Mouse (Mus musculus) MEL (cell line): ENCODE results near the gene Ly6g5c. TPM values are rescaled to one million over a fixed set of nuclear protein-coding genes. Genes with fewer than 3 reads are reported as not detected.

ENCODE experiments used
- DNase-seq: peaks from one replicate; pipeline ENCODE4 v3.0.0; 2011; ENCODE audit warnings: low read depth, low spot score
- H3K27ac ChIP-seq: 2 replicates; pipeline ENCODE4 v1.5.1; 2012; ENCODE audit warnings: low read depth, mild to moderate bottlenecking, control low read depth, low read length, moderate library complexity; ENCODE audit not compliant: control insufficient read depth
- H3K27me3 ChIP-seq, 2 experiments: fragments of 150-350 bp in 1 of 2; sonication (generic) in 1 of 2; 2 replicates each; pipeline ENCODE4 v1.6.1; 2012; ENCODE audit warnings: low read length in 2 of 2, mild to moderate bottlenecking in 2 of 2, improper control_type of control experiment in 1 of 2, moderate library complexity in 1 of 2; ENCODE audit not compliant: insufficient read depth in 2 of 2, control insufficient read depth in 1 of 2
- H3K36me3 ChIP-seq, 2 experiments: 2 replicates each; pipeline ENCODE4 v1.6.1; 2012 to 2014; ENCODE audit warnings: low read length in 2 of 2, improper control_type of control experiment in 1 of 2, inconsistent platforms in 1 of 2, mild to moderate bottlenecking in 1 of 2; ENCODE audit not compliant: insufficient read depth in 2 of 2, control insufficient read depth in 1 of 2
- H3K4me1 ChIP-seq, 2 experiments: fragments of 150-350 bp in 1 of 2; sonication (generic) in 1 of 2; 2 replicates each; pipeline ENCODE4 v1.6.1; 2012; ENCODE audit warnings: low read length in 2 of 2, improper control_type of control experiment in 1 of 2, mild to moderate bottlenecking in 1 of 2; ENCODE audit not compliant: insufficient read depth in 2 of 2, control insufficient read depth in 1 of 2
- H3K4me3 ChIP-seq, 2 experiments: fragments of 150-350 bp in 1 of 2; sonication (generic) in 1 of 2; 2 replicates each; pipeline ENCODE4 v1.5.1; 2012; ENCODE audit warnings: low read depth in 2 of 2, low read length in 2 of 2, mild to moderate bottlenecking in 2 of 2, moderate library complexity in 2 of 2, control low read depth in 1 of 2, improper control_type of control experiment in 1 of 2; ENCODE audit not compliant: control insufficient read depth in 1 of 2, insufficient read depth in 1 of 2
- H3K79me2 ChIP-seq: 2 replicates; pipeline ENCODE4 v1.6.1; 2012; ENCODE audit warnings: mild to moderate bottlenecking, low read length, moderate library complexity; ENCODE audit not compliant: control insufficient read depth, poor library complexity, insufficient read depth
- H3K9ac ChIP-seq: 2 replicates; pipeline ENCODE4 v1.6.1; 2012; ENCODE audit warnings: low read depth, mild to moderate bottlenecking, control low read depth, low read length, moderate library complexity; ENCODE audit not compliant: control insufficient read depth, poor library complexity, severe bottlenecking
- H3K9me3 ChIP-seq: fragments of 150-350 bp; sonication (generic); replicated peaks from 2 replicates; pipeline ENCODE4 v1.6.1; 2012; ENCODE audit warnings: mild to moderate bottlenecking, low read length, improper control_type of control experiment, moderate library complexity; ENCODE audit not compliant: insufficient read depth
- CHD1 ChIP-seq: IDR thresholded peaks from 2 replicates; pipeline ENCODE4 v1.6.1; 2012; ENCODE audit warnings: low read depth, mild to moderate bottlenecking, inconsistent platforms, low read length, improper control_type of control experiment
- E2F4 ChIP-seq: IDR thresholded peaks from 2 replicates; pipeline ENCODE4 v1.6.1; 2011; ENCODE audit warnings: low read depth, low read length, improper control_type of control experiment, borderline replicate concordance
- EP300 ChIP-seq, 2 experiments: IDR thresholded peaks; 2 replicates each; pipeline ENCODE4 v1.6.1; 2011; ENCODE audit warnings: improper control_type of control experiment in 2 of 2, low read length in 2 of 2, low read depth in 1 of 2, mild to moderate bottlenecking in 1 of 2
- ETS1 ChIP-seq: IDR thresholded peaks from 2 replicates; pipeline ENCODE4 v1.6.1; 2012; ENCODE audit warnings: low read depth, mild to moderate bottlenecking, inconsistent platforms, low read length, improper control_type of control experiment, moderate library complexity
- HCFC1 ChIP-seq: IDR thresholded peaks from 2 replicates; pipeline ENCODE4 v1.6.1; 2012; ENCODE audit warnings: low read depth, mild to moderate bottlenecking, inconsistent platforms, low read length, improper control_type of control experiment, moderate library complexity
- JUND ChIP-seq: IDR thresholded peaks from 2 replicates; pipeline ENCODE4 v1.6.1; 2011; ENCODE audit warnings: low read depth, mild to moderate bottlenecking, improper control_type of control experiment, low read length
- KAT2A ChIP-seq: conservative IDR thresholded peaks from 2 replicates; pipeline ENCODE4 v1.6.1; 2012; ENCODE audit warnings: low read depth, low read length, improper control_type of control experiment, inconsistent platforms
- MAX ChIP-seq: IDR thresholded peaks from 2 replicates; pipeline ENCODE4 v1.6.1; 2011; ENCODE audit warnings: low read length, improper control_type of control experiment
- MYB ChIP-seq: IDR thresholded peaks from 2 replicates; pipeline ENCODE4 v1.6.1; 2011; ENCODE audit warnings: mild to moderate bottlenecking, low read depth, low read length, improper control_type of control experiment
- NELFE ChIP-seq: IDR thresholded peaks from 2 replicates; pipeline ENCODE4 v1.6.1; 2011; ENCODE audit warnings: low read depth, low read length, improper control_type of control experiment
- NRF1 ChIP-seq: IDR thresholded peaks from 2 replicates; pipeline ENCODE4 v1.6.1; 2014; ENCODE audit warnings: low read depth, mild to moderate bottlenecking, inconsistent platforms, low read length, improper control_type of control experiment, moderate library complexity; ENCODE audit not compliant: poor library complexity, insufficient read depth, severe bottlenecking
- POLR2A ChIP-seq, 2 experiments: IDR thresholded peaks; 2 replicates each; pipeline ENCODE4 v1.6.1; 2011 to 2012; ENCODE audit warnings: low read length in 2 of 2, mild to moderate bottlenecking in 2 of 2, control low read depth in 1 of 2, improper control_type of control experiment in 1 of 2, low read depth in 1 of 2, moderate library complexity in 1 of 2; ENCODE audit not compliant: control insufficient read depth in 1 of 2, insufficient read depth in 1 of 2, poor library complexity in 1 of 2
- POLR2AphosphoS2 ChIP-seq: IDR thresholded peaks from 2 replicates; pipeline ENCODE4 v1.6.1; 2011; ENCODE audit warnings: low read length, improper control_type of control experiment
- RAD21 ChIP-seq: IDR thresholded peaks from 2 replicates; pipeline ENCODE4 v1.6.1; 2011; ENCODE audit warnings: mild to moderate bottlenecking, low read depth, low read length, improper control_type of control experiment
- RCOR1 ChIP-seq: IDR thresholded peaks from 2 replicates; pipeline ENCODE4 v1.6.1; 2012; ENCODE audit warnings: low read depth, mild to moderate bottlenecking, inconsistent platforms, low read length, improper control_type of control experiment
- SIN3A ChIP-seq: IDR thresholded peaks from 2 replicates; pipeline ENCODE4 v1.6.1; 2012; ENCODE audit warnings: low read length, improper control_type of control experiment, inconsistent platforms
- SMC3 ChIP-seq: IDR thresholded peaks from 2 replicates; pipeline ENCODE4 v1.6.1; 2011; ENCODE audit warnings: low read depth, low read length, improper control_type of control experiment
- TBP ChIP-seq: IDR thresholded peaks from 2 replicates; pipeline ENCODE4 v1.8.0; 2011; ENCODE audit warnings: low read depth, low read length, improper control_type of control experiment
- UBTF ChIP-seq: IDR thresholded peaks from 2 replicates; pipeline ENCODE4 v1.6.1; 2012; ENCODE audit warnings: low read depth, mild to moderate bottlenecking, inconsistent platforms, low read length, improper control_type of control experiment, moderate library complexity, borderline replicate concordance; ENCODE audit not compliant: insufficient read depth
- ZC3H11A ChIP-seq: IDR thresholded peaks from 2 replicates; pipeline ENCODE4 v1.6.1; 2012; ENCODE audit warnings: low read depth, mild to moderate bottlenecking, inconsistent platforms, low read length, improper control_type of control experiment
- polyA plus RNA-seq, 2 experiments: library from polyadenylated mRNA; stranded (reverse) in 1 of 2; unstranded in 1 of 2; fragments of >175 nt in 1 of 2; fragments of >200 nt in 1 of 2; gene quantifications; 2 replicates each; pipeline versions ENCODE4 v1.2.1 to v1.2.4; 2012; ENCODE audit warnings: low replicate concordance in 2 of 2, low read depth in 1 of 2; ENCODE audit not compliant: insufficient read length in 2 of 2, insufficient read depth in 1 of 2, missing spikeins in 1 of 2
- total RNA-seq: library from RNA; depleted of rRNA; stranded (reverse); fragments of 300-350 nt; gene quantifications from 2 replicates; pipeline ENCODE4 v1.2.3, GENCODE M21; 2012

Ly6g5c gene
- total and polyA plus RNA-seq, 3 experiments, result not detected

DNA sequence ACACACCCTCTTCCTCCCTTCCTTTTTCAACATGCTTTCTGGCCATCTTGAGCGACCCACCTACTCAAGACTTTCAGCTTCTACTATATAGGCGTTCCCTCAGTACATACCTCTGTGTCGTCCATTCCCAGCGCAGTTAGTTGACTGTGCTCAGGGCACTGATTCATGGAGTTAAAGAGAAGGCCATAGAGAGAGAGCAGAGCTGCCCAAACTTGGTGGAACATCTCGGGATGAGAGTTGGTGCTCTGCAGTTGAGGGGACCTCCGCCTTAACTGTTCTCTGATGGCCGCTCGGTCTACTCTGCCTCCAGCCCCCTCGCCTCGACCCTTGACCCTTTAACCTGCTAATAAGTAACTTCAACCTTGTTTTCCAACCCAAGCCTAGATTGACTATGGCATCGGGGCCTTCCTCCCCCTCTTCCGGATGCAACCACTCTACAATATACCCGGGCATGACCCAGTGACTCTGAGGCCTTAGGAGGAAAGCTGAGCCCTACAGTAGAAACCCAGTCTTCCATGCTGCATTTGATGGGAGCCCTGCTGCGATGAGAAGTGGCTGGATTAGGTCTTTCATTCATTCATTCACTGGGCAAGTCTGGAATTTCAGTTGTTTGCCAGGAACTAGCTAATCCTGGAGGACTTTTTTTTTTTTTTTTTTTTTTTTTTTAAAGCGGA lies 23.6 kb downstream of the Ly6g5c start, which contains the start of gene Apom:
Apom (minus strand) TSS at position 551 of the 674 bp plus-strand sequence.
- Histone ChIP-seq H3K4me3 (no peak within 1 kb of the TSS), H3K9ac (no peak within 1 kb of the TSS)

DNA sequence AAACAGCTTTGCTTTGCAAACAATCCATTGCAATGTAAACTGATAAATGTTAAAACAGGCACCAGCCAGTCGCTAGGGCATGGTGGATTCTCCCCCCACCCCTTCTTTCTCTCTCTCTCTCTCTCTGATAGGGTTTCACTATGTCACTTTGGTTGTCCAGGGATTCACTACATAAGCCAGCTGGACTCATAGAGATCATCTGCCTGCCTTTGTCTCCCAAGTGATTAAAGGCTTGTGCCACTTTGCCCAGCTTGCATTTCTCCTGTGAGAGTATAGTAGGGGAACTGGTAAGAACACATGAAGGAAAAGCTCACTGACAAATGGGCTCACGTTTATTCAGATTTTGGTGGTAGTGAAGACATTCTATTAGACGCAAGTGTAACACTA lies 24.1 kb downstream of the Ly6g5c start:
- Histone ChIP-seq H3K4me3 (no peak overlapping the region), H3K27ac (no peak overlapping the region), H3K27me3 (no peaks in the 10 kb centered on the region)
- no peak for DNase-seq
- TF ChIP-seq SMC3 (no peak), EP300 (IDR thresholded peaks at IDR 0.05; ENCODE audit: low read depth in 1 of 2, low read length in 2 of 2) (no peak), NRF1 (no peak), TBP (no peak), SIN3A (no peak)
- TF ChIP-seq, all 39 proteins: peak for 0
- Histone ChIP-seq H3K36me3 (peaks cover 0 to 12% of the 10 kb centered on the region in 2 experiments; a peak in 2 of 4 replicates), H3K9me3 (no peaks in the 10 kb centered on the region), H3K4me1 (peaks cover 0 to 13% of the 10 kb centered on the region in 2 experiments; a peak in 2 of 4 replicates), H3K79me2 (peaks cover 33% of the 10 kb centered on the region), H3K9ac (no peak overlapping the region)

More for the DNA sequence above, 23.6 kb downstream of the Ly6g5c start, which contains the start of gene Apom:
- Histone ChIP-seq H3K4me1 (peaks cover 0 to 9% of the 10 kb centered on the region in 2 experiments; a peak in 2 of 4 replicates), H3K27ac (no peak within 1 kb of the TSS), H3K27me3 (no peaks in the 10 kb centered on the region), H3K9me3 (no peaks in the 10 kb centered on the region), H3K36me3 (peaks cover 0 to 7% of the 10 kb centered on the region in 2 experiments; a peak in 2 of 4 replicates), H3K79me2 (peaks cover 31% of the 10 kb centered on the region)
- no peak for DNase-seq
- TF ChIP-seq ETS1 (no peak), JUND (no peak), NELFE (no peak), RAD21 (no peak), CHD1 (no peak), UBTF (no peak), POLR2AphosphoS2 (no peak), SIN3A (no peak), MAX (no peak), E2F4 (no peak), MYB (no peak), NRF1 (no peak), TBP (no peak), POLR2A (IDR thresholded peaks at IDR 0.05; ENCODE audit: control insufficient read depth in 1 of 2, insufficient read depth in 1 of 2, low read depth in 1 of 2, low read length in 2 of 2, poor library complexity in 1 of 2) (no peak), ZC3H11A (no peak), HCFC1 (no peak), KAT2A (no peak), RCOR1 (no peak)
